Mouse (Mus musculus) heart, embryonic 14.5 days (tissue): ENCODE data around the gene Foxo1. TPM values are rescaled to one million over a fixed set of nuclear protein-coding genes. Genes with fewer than 3 reads are reported as not detected.

Source experiments
- ATAC-seq: fragments of 200-750 bp; cut with Nextera tagmentation; 2 replicates; pipeline ENCODE4 v1.8.0; 2017; ENCODE audit warnings: low read depth, moderate TSS enrichment; ENCODE audit not compliant: insufficient number of reproducible peaks, insufficient read depth, low FRiP score
- H3K27ac ChIP-seq, 2 experiments: fragments of 200-500 bp in 1 of 2; fragments of 300-500 bp in 1 of 2; sonication (generic) in 1 of 2; replicated peaks in 1 of 2; 2 replicates each; pipeline ENCODE4 v1.5.1; 2012 to 2014; ENCODE audit warnings: low read depth in 2 of 2, low read length in 2 of 2, control low read depth in 1 of 2, mild to moderate bottlenecking in 1 of 2, mixed read lengths in 1 of 2; ENCODE audit not compliant: control insufficient read depth in 1 of 2, insufficient read depth in 1 of 2
- H3K27me3 ChIP-seq: fragments of 300-500 bp; sonication (generic); 2 replicates; pipeline ENCODE4 v1.6.1; 2014; ENCODE audit warnings: mild to moderate bottlenecking, low read length, control low read depth; ENCODE audit not compliant: control insufficient read depth, insufficient read depth
- H3K36me3 ChIP-seq: fragments of 300-500 bp; sonication (generic); 2 replicates; pipeline ENCODE4 v1.6.1; 2014; ENCODE audit warnings: mild to moderate bottlenecking, control low read depth, low read length, mixed read lengths; ENCODE audit not compliant: control insufficient read depth, insufficient read depth
- H3K4me1 ChIP-seq, 2 experiments: fragments of 200-500 bp in 1 of 2; fragments of 300-500 bp in 1 of 2; sonication (generic) in 1 of 2; 2 replicates each; pipeline ENCODE4 v1.6.1; 2012 to 2014; ENCODE audit warnings: low read length in 2 of 2, control low read depth in 1 of 2, mixed read lengths in 1 of 2; ENCODE audit not compliant: control insufficient read depth in 2 of 2, insufficient read depth in 2 of 2
- H3K4me2 ChIP-seq: fragments of 300-500 bp; sonication (generic); 2 replicates; pipeline ENCODE4 v1.6.1; 2014; ENCODE audit warnings: mild to moderate bottlenecking, low read length
- H3K4me3 ChIP-seq, 2 experiments: fragments of 200-500 bp in 1 of 2; fragments of 300-500 bp in 1 of 2; sonication (generic) in 1 of 2; 2 replicates each; pipeline ENCODE4 v1.5.1; 2012 to 2014; ENCODE audit warnings: low read length in 2 of 2, mild to moderate bottlenecking in 2 of 2, control low read depth in 1 of 2, low read depth in 1 of 2, moderate library complexity in 1 of 2; ENCODE audit not compliant: control insufficient read depth in 1 of 2, insufficient read depth in 1 of 2
- H3K9ac ChIP-seq: fragments of 300-500 bp; sonication (generic); 2 replicates; pipeline ENCODE4 v1.6.1; 2014; ENCODE audit warnings: mild to moderate bottlenecking, low read length
- H3K9me3 ChIP-seq: fragments of 300-500 bp; sonication (generic); 2 replicates; pipeline ENCODE4 v1.6.1; 2016; ENCODE audit warnings: low read length, control low read depth; ENCODE audit not compliant: control insufficient read depth
- WGBS: fragments of 180-500 bp; shearing (Covaris S2); extraction: QIAGEN DNeasy Blood & Tissue Kit; methylation state at CpG from one replicate; pipeline ENCODE4 v1.1.7; 2014; 5-methylcytosine and 5-hydroxymethylcytosine counted together
- polyA plus RNA-seq: library from polyadenylated mRNA; unstranded; fragments of >200 nt; fragmentation: Nextera tagmentation; extraction: Ambion mirVana; gene quantifications from 2 replicates; pipeline ENCODE4 v1.2.1, GENCODE M21; 2014

Gene Foxo1
- polyA plus RNA-seq, 1 experiment from 2014 or later: 9.2 TPM

GRCm38 (mm10) chr3:52257782-52258441, 10.2 kb upstream of the Foxo1 start:
- Histone ChIP-seq H3K27ac (no peak overlapping the region), H3K4me2 (peak overlapping the region; percentile 80), H3K4me1 (peaks cover 6 to 8% of the 10 kb centered on the region in 2 experiments), H3K36me3 (no peaks in the 10 kb centered on the region), H3K9ac (peak overlapping the region; percentile 66), H3K9me3 (no peaks in the 10 kb centered on the region), H3K4me3 (peak overlapping the region; percentile 32 to 40), H3K27me3 (peaks cover 8% of the 10 kb centered on the region)
- peak; percentile 58; the same call in 1 of the 2 replicates for ATAC-seq
- 10% methylated on average over 18 of the region's 18 CpGs for WGBS

DNA sequence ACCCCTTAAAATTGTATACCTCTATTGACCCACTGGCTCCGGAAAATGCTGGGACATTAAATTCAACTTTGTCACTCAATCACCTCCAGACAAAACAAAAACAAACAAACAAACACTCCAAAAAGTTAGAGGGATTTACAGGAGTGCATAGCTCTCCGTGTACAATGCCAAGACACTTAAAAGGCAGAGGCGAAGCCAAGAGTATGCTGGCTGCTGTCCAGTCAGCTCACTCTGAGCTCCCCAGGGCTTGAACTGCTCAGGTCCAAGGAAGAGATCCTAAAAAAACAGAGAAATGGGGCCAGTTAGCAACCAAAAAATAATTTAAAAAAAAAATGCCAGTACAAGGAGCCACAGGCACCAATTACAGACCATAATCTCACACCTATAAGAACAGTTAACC, 9.6 kb upstream of the Foxo1 start:
- Histone ChIP-seq H3K9ac (no peak overlapping the region), H3K9me3 (no peaks in the 10 kb centered on the region), H3K4me2 (peak overlapping the region; percentile 80), H3K27me3 (peaks cover 8% of the 10 kb centered on the region), H3K4me1 (peaks cover 6 to 8% of the 10 kb centered on the region in 2 experiments), H3K36me3 (no peaks in the 10 kb centered on the region), H3K27ac (no peak overlapping the region), H3K4me3 (no peak overlapping the region)
- ATAC-seq: no peak
- WGBS: 19% methylated on average over 3 of the region's 3 CpGs

DNA sequence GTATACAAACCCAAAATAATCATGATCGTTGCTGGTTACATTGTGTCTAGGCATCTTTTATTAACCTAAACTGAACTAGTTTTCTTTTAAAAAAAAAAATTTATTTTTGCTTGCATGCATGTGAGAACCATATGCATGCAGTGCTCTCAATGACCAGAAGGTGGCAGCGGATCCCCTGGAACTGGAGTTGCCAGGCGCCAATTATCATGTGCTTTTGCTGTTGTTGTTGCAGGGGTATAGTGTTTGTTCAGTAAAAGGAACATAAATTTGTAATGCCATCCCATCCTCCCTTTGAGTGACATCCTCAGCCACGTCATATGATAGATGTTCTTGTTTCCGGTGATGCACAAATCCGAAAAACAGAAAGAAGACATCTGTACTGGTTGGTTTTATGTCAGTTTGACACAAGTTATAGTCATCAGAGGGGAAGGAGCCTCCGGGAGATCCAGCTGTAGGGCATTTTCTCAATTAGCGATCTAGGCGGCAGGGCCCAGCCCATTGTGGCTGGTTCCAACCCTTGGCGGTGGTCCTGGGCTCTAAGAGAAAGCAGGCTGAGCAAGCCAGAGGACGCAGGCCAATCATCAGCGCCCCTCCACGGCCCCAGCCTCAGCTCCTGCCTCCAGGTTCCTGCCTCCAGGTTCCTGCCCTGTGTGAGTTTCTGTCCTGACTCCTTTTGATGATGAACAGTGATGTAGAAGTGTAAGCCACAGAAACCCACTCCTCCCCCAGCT, 5.5 kb upstream of the Foxo1 start:
- ATAC-seq: no peak
- Histone ChIP-seq H3K36me3 (no peaks in the 10 kb centered on the region), H3K4me1 (peaks cover 10 to 13% of the 10 kb centered on the region in 2 experiments), H3K4me3 (no peak overlapping the region), H3K9ac (no peak overlapping the region), H3K27ac (no peak overlapping the region), H3K27me3 (peaks cover 8% of the 10 kb centered on the region), H3K4me2 (no peak overlapping the region), H3K9me3 (no peaks in the 10 kb centered on the region)
- 48% methylated on average over 13 of the region's 13 CpGs for WGBS

- Histone ChIP-seq H3K4me3 (no peak overlapping the region), H3K9ac (no peak overlapping the region), H3K27me3 (peaks cover 8% of the 10 kb centered on the region), H3K4me2 (no peak overlapping the region), H3K27ac (no peak overlapping the region), H3K9me3 (no peaks in the 10 kb centered on the region), H3K36me3 (no peaks in the 10 kb centered on the region), H3K4me1 (peaks cover 4 to 5% of the 10 kb centered on the region in 2 experiments; a peak in 3 of 4 replicates)
- 87% methylated on average over 8 of the region's 8 CpGs for WGBS
- no peak for ATAC-seq
Observed at GRCm38 (mm10) chr3:52264354-52264753, 3.8 kb upstream of the Foxo1 start.

DNA sequence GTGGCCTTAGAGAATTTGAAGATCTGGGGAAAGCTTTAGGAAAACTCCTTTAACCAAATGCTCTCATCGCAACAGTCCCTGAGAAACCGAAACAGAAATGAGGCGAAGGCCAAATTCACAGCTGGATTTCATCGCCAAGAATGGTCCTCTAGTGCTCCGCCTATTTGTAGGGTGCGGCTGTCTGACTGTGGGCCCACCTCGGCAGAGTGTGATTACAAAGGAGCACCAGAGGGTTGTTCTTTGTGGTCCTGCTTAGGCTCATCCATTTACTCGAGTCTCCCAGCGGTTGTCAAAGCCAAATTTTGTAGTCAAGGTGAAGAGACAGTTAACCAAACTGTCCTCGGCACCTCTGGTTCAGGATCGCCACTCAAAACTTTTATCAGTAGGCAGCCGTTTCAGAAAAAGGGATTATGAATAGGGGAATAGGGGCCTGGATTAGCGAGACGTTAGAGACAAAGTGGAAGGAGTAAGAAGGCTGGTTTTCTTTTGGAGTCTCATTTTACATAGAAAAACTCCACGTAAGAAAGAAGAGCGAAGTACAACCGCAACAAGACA, 1.5 kb upstream of the Foxo1 start:
- H3K4me3 ChIP-seq: peak overlapping the region; percentile 18 to 97
- peaks cover 9 to 19% of the 10 kb centered on the region in 2 experiments for H3K4me1 ChIP-seq
- no peaks in the 10 kb centered on the region for H3K9me3 ChIP-seq
- no peak overlapping the region for H3K27ac ChIP-seq
- H3K27me3 ChIP-seq: no peaks in the 10 kb centered on the region
- no peaks in the 10 kb centered on the region for H3K36me3 ChIP-seq
- WGBS: 10% methylated on average over 17 of the region's 17 CpGs
- no peak for ATAC-seq
- peak overlapping the region; percentile 97 for H3K4me2 ChIP-seq
- H3K9ac ChIP-seq: no peak overlapping the region; the same call in 1 of the 2 replicates

DNA sequence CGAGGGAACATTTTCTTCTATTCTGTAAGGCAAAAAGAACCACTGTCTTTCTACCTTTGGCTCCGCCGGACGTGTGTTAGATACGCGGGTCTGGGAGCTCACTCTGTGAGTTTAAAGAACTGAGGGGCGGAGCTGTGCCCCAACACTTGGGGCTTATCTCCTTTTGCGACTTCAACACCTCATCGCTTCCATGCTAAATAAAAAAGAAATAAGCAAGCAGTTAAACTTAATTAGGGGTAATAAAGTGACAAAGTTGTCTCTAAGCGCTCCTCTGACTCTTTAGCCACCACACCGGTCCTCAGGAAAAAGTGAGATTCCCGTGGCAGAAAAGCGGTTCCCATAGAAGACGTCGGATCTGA, 864 bp upstream of the Foxo1 start:
- Histone ChIP-seq H3K36me3 (no peaks in the 10 kb centered on the region), H3K9me3 (no peaks in the 10 kb centered on the region), H3K27me3 (no peaks in the 10 kb centered on the region), H3K27ac (peak overlapping the region in 1 of 2 experiments; percentile 96; a peak in 2 of 4 replicates), H3K4me3 (peak overlapping the region; percentile 92 to 97), H3K4me1 (peaks cover 10 to 23% of the 10 kb centered on the region in 2 experiments), H3K9ac (peak overlapping the region; percentile 81), H3K4me2 (peak overlapping the region; percentile 97)
- no peak for ATAC-seq
- under 1% methylated on average over 15 of the region's 15 CpGs for WGBS

GRCm38 (mm10) chr3:52268487-52268736, 276 bp downstream of the Foxo1 start:
- H3K36me3 ChIP-seq: no peaks in the 10 kb centered on the region
- peaks cover 11 to 23% of the 10 kb centered on the region in 2 experiments for H3K4me1 ChIP-seq
- peak overlapping the region; percentile 92 to 97 for H3K4me3 ChIP-seq
- ATAC-seq: peak; percentile 22; the same call in 1 of the 2 replicates
- peak overlapping the region; percentile 88 to 96 for H3K27ac ChIP-seq
- H3K9ac ChIP-seq: peak overlapping the region; percentile 97
- peak overlapping the region; percentile 97 for H3K4me2 ChIP-seq
- under 1% methylated on average over 40 of the region's 40 CpGs for WGBS
- H3K27me3 ChIP-seq: no peaks in the 10 kb centered on the region
- H3K9me3 ChIP-seq: no peaks in the 10 kb centered on the region
